Mouse (Mus musculus): ENCODE measurements around the gene Grb7. TPM values are rescaled to one million over a fixed set of nuclear protein-coding genes. Genes with fewer than 3 reads are reported as not detected.

Grb7 gene
- polyA plus RNA-seq, 1 experiment from 2014 or later, result 71.0 TPM

- no peak overlapping the region for H3K4me2 ChIP-seq (replicated peaks)
- peaks cover 41% of the 10 kb centered on the region for H3K4me1 ChIP-seq (replicated peaks)
- H3K9ac ChIP-seq, result no peak overlapping the region
- H3K36me3 ChIP-seq, result peaks cover 24% of the 10 kb centered on the region
- H3K27me3 ChIP-seq (replicated peaks), result no peaks in the 10 kb centered on the region
- WGBS, result 65% methylated on average over 6 of the region's 6 CpGs
- 0 out of 2 replicates have a peak overlapping the region, but pooled peaks have one; percentile 15 for H3K27ac ChIP-seq
- H3K9me3 ChIP-seq, result no peaks in the 10 kb centered on the region
- no peak overlapping the region for H3K4me3 ChIP-seq (replicated peaks)
- ATAC-seq, result no peak
These were observed 27.9 kb upstream of the Grb7 start for GRCm38 (mm10) chr11:98418273-98418672.

- no peak overlapping the region for H3K9ac ChIP-seq
- WGBS, result 79% methylated on average over 10 of the region's 10 CpGs
- no peak for ATAC-seq
- peaks cover 24% of the 10 kb centered on the region for H3K36me3 ChIP-seq
- H3K4me2 ChIP-seq (replicated peaks), result no peak overlapping the region
- no peak overlapping the region for H3K4me3 ChIP-seq (replicated peaks)
- H3K9me3 ChIP-seq, result no peaks in the 10 kb centered on the region
- H3K27me3 ChIP-seq (replicated peaks), result no peaks in the 10 kb centered on the region
- no peak overlapping the region for H3K27ac ChIP-seq
- peaks cover 34% of the 10 kb centered on the region for H3K4me1 ChIP-seq (replicated peaks)
These were observed 27.2 kb upstream of the Grb7 start for GRCm38 (mm10) chr11:98418939-98419547.

GRCm38 (mm10) chr11:98426592-98426991 is 19.6 kb upstream of the Grb7 start:
- peaks cover 34% of the 10 kb centered on the region for H3K36me3 ChIP-seq
- 69% methylated on average over 7 of the region's 7 CpGs for WGBS
- H3K4me2 ChIP-seq (replicated peaks), result no peak overlapping the region
- peaks cover 8% of the 10 kb centered on the region for H3K4me1 ChIP-seq (replicated peaks)
- no peaks in the 10 kb centered on the region for H3K27me3 ChIP-seq (replicated peaks)
- ATAC-seq, result peak; percentile 58
- H3K9me3 ChIP-seq, result no peaks in the 10 kb centered on the region
- H3K27ac ChIP-seq, result peak overlapping the region; percentile 46
- no peak overlapping the region for H3K9ac ChIP-seq
- no peak overlapping the region for H3K4me3 ChIP-seq (replicated peaks)

GRCm38 (mm10) chr11:98428436-98428835 is 17.8 kb upstream of the Grb7 start:
- peak overlapping the region; percentile 19; the same call in 1 of the 2 replicates for H3K4me2 ChIP-seq (replicated peaks)
- H3K36me3 ChIP-seq, result peaks cover 35% of the 10 kb centered on the region

GRCm38 (mm10) chr11:98431743-98432502 is 14.3 kb upstream of the Grb7 start:
- 85% methylated on average over 9 of the region's 9 CpGs for WGBS
- Histone ChIP-seq H3K9ac (no peak overlapping the region), H3K4me3 (replicated peaks) (no peak overlapping the region), H3K9me3 (no peaks in the 10 kb centered on the region), H3K36me3 (peaks cover 31% of the 10 kb centered on the region), H3K4me1 (replicated peaks) (peaks cover 8% of the 10 kb centered on the region), H3K27ac (no peak overlapping the region), H3K27me3 (replicated peaks) (no peaks in the 10 kb centered on the region), H3K4me2 (replicated peaks) (no peak overlapping the region)
- no peak for ATAC-seq

More at GRCm38 (mm10) chr11:98428436-98428835, 17.8 kb upstream of the Grb7 start:
- H3K27ac ChIP-seq, result peak overlapping the region; percentile 32; the same call in 1 of the 2 replicates
- H3K4me3 ChIP-seq (replicated peaks), result no peak overlapping the region
- no peak overlapping the region for H3K9ac ChIP-seq
- H3K4me1 ChIP-seq (replicated peaks), result peaks cover 8% of the 10 kb centered on the region
- H3K27me3 ChIP-seq (replicated peaks), result no peaks in the 10 kb centered on the region
- H3K9me3 ChIP-seq, result no peaks in the 10 kb centered on the region
- ATAC-seq, result peak; percentile 73
- WGBS, result 70% methylated on average over 5 of the region's 5 CpGs

- WGBS, result 89% methylated on average over 9 of the region's 9 CpGs
- peaks cover 24% of the 10 kb centered on the region for H3K36me3 ChIP-seq
- no peak overlapping the region for H3K4me2 ChIP-seq (replicated peaks)
- no peak overlapping the region for H3K27ac ChIP-seq
- no peaks in the 10 kb centered on the region for H3K9me3 ChIP-seq
- no peaks in the 10 kb centered on the region for H3K27me3 ChIP-seq (replicated peaks)
- no peak overlapping the region for H3K9ac ChIP-seq
- H3K4me1 ChIP-seq (replicated peaks), result peaks cover 7% of the 10 kb centered on the region; the same call in 1 of the 2 replicates
- ATAC-seq, result no peak
- no peak overlapping the region for H3K4me3 ChIP-seq (replicated peaks)
These were observed 10.5 kb upstream of the Grb7 start for GRCm38 (mm10) chr11:98435723-98436122.

- ATAC-seq, result no peak
These were observed 8.8 kb upstream of the Grb7 start for GRCm38 (mm10) chr11:98437441-98437840.

GRCm38 (mm10) chr11:98438331-98439158 is 7.6 kb upstream of the Grb7 start, which contains the start of gene Mien1:
TSS of gene Mien1 (minus strand) at chr11:98438991.
- H3K9me3 ChIP-seq, result no peaks in the 10 kb centered on the region
- H3K36me3 ChIP-seq, result 0 out of 2 replicates have a peak, but pooled peaks cover 6% of the 10 kb centered on the region
- peak within 1 kb of the TSS; percentile 80 for H3K4me3 ChIP-seq (replicated peaks)
- peak within 1 kb of the TSS; percentile 64 for H3K9ac ChIP-seq
- H3K27ac ChIP-seq, result peak within 1 kb of the TSS; percentile 84
- H3K4me2 ChIP-seq (replicated peaks), result peak within 1 kb of the TSS; percentile 92
- peaks cover 7% of the 10 kb centered on the region; the same call in 1 of the 2 replicates for H3K4me1 ChIP-seq (replicated peaks)
- H3K27me3 ChIP-seq (replicated peaks), result no peaks in the 10 kb centered on the region
- ATAC-seq, result peak; percentile 95
- WGBS, result 1% methylated on average over 43 of the region's 43 CpGs

More at GRCm38 (mm10) chr11:98437441-98437840, 8.8 kb upstream of the Grb7 start:
- Histone ChIP-seq H3K4me2 (replicated peaks) (peak overlapping the region; percentile 92), H3K27me3 (replicated peaks) (no peaks in the 10 kb centered on the region), H3K27ac (no peak overlapping the region), H3K4me1 (replicated peaks) (peaks cover 7% of the 10 kb centered on the region; the same call in 1 of the 2 replicates), H3K36me3 (peaks cover 13% of the 10 kb centered on the region), H3K4me3 (replicated peaks) (no peak overlapping the region), H3K9me3 (no peaks in the 10 kb centered on the region), H3K9ac (no peak overlapping the region)
- 68% methylated on average over 6 of the region's 6 CpGs for WGBS

GRCm38 (mm10) chr11:98443688-98444087 is 2.5 kb upstream of the Grb7 start:
- H3K27me3 ChIP-seq (replicated peaks), result peaks cover 2% of the 10 kb centered on the region; the same call in 1 of the 2 replicates
- no peak overlapping the region for H3K9ac ChIP-seq
- no peak overlapping the region for H3K4me3 ChIP-seq (replicated peaks)
- ATAC-seq, result no peak
- no peaks in the 10 kb centered on the region; the same call in 1 of the 2 replicates for H3K9me3 ChIP-seq
- 90% methylated on average over 1 of the region's 1 CpGs for WGBS
- no peak overlapping the region for H3K27ac ChIP-seq
- H3K4me2 ChIP-seq (replicated peaks), result no peak overlapping the region
- peaks cover 8% of the 10 kb centered on the region; the same call in 1 of the 2 replicates for H3K4me1 ChIP-seq (replicated peaks)
- H3K36me3 ChIP-seq, result no peaks in the 10 kb centered on the region

GRCm38 (mm10) chr11:98445238-98445637 is 956 bp upstream of the Grb7 start:
- no peak overlapping the region for H3K4me3 ChIP-seq (replicated peaks)
- H3K27ac ChIP-seq, result no peak overlapping the region
- no peak overlapping the region for H3K4me2 ChIP-seq (replicated peaks)
- peaks cover 2% of the 10 kb centered on the region; the same call in 1 of the 2 replicates for H3K27me3 ChIP-seq (replicated peaks)
- no peak for ATAC-seq
- no peaks in the 10 kb centered on the region for H3K36me3 ChIP-seq
- no peak overlapping the region for H3K9ac ChIP-seq
- peaks cover 17% of the 10 kb centered on the region; the same call in 1 of the 2 replicates for H3K4me1 ChIP-seq (replicated peaks)
- no peaks in the 10 kb centered on the region; the same call in 1 of the 2 replicates for H3K9me3 ChIP-seq
- 15% methylated on average over 1 of the region's 1 CpGs for WGBS

GRCm38 (mm10) chr11:98445679-98446078 is 515 bp upstream of the Grb7 start:
- ATAC-seq, result no peak
- peak overlapping the region; percentile 94 for H3K27ac ChIP-seq
- H3K9me3 ChIP-seq, result no peaks in the 10 kb centered on the region; the same call in 1 of the 2 replicates
- 0 out of 2 replicates have a peak overlapping the region, but pooled peaks have one; percentile 51 for H3K4me2 ChIP-seq (replicated peaks)
- no peak overlapping the region for H3K9ac ChIP-seq
- WGBS, result 43% methylated on average over 4 of the region's 4 CpGs
- no peaks in the 10 kb centered on the region for H3K36me3 ChIP-seq
- no peak overlapping the region for H3K4me3 ChIP-seq (replicated peaks)
- peaks cover 21% of the 10 kb centered on the region; the same call in 1 of the 2 replicates for H3K4me1 ChIP-seq (replicated peaks)
- H3K27me3 ChIP-seq (replicated peaks), result peaks cover 2% of the 10 kb centered on the region; the same call in 1 of the 2 replicates

Data from intestine, embryonic 15.5 days (tissue).